Mouse (Mus musculus) MEL-GATA-1-ER (cell line): ENCODE results near the gene Nckap5.

Source experiments
- DNase-seq: peaks from one replicate; pipeline ENCODE4 v3.0.0-alpha.2; 2012; ENCODE audit warnings: low read depth; ENCODE audit errors: extremely low read depth

Nckap5 gene

DNA sequence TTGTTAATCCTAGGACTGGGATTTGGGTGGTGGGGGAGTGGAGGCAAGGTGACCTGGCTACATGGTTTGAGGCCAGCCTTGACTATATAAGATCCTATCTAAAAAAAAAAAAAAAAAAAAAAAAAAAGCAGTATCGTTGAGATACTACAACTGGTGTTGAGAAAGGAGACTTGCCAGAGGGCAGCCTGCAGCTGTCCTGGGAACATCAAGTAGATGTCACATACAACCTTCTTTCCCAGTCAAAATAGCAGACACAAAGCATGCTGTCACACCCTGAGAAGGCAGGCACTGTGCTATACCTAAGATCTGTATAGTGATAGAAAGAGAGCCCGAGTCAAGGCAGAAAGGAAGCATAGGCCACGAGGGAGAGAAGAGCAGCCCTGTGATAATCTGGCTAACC is 204.4 kb downstream of the Nckap5 start:
- DNase-seq: no peak

GRCm38 (mm10) chr1:126622036-126622435 is 208.6 kb downstream of the Nckap5 start:
- no peak for DNase-seq

- DNase-seq: no peak
Measured at GRCm38 (mm10) chr1:126617464-126618041, 213.0 kb downstream of the Nckap5 start.

DNA sequence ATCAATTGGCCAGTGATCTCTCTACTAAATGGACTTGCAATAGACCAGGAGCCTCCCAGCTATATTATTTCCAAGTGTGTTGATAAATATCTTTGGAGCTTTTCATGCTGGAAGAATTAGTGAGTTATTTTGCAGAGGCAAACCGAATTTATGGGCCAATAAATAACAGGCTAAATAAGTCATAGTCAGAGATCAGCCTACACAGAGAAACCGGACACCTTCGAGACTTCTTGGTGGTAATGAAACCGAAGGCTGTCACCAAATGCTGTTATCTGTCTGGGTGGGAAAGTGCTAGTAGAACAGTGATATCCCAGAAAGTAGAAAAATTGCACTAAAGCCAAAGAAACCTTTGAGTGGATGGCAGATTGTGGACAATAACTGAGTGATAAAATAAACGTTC is 213.6 kb downstream of the Nckap5 start:
- DNase-seq: no peak

DNA sequence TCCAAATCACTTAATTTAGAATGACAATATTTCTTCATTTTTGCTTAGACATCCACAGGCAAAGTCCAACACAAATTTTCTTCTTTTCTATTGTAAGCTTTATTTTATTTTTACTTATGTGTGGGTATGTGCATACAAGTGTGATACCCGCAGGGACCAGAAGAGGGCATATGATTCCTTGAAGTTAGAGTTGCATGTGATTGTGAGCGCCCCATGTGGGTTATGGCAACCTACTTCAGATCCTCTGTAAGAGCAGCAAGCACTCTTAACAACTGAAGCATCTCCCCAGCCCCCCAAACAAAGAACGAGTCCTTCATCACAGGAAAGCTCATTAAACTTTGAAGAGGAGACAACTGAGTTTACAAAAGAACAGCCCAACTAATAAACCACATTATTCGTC is 217.7 kb downstream of the Nckap5 start:
- no peak for DNase-seq

DNA sequence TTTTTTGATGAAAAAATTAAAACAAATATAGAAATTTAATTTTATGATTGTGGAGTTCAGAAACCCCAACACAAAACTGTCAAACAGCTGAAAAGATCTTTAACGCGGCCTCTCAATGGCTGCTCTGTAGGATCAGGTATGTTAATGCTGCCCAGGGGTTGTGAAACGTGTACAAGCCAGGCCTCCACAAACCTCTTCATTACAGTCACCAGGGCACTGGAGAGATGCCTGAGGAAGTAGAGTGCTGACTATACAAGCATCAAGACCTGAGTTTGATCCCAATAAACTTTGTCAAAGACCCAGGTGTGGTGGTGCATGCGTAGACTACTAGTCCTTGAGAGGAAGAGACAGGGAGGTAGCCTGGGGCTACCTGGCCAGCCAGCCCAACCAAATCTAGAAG is 222.0 kb downstream of the Nckap5 start:
- DNase-seq: no peak

DNA sequence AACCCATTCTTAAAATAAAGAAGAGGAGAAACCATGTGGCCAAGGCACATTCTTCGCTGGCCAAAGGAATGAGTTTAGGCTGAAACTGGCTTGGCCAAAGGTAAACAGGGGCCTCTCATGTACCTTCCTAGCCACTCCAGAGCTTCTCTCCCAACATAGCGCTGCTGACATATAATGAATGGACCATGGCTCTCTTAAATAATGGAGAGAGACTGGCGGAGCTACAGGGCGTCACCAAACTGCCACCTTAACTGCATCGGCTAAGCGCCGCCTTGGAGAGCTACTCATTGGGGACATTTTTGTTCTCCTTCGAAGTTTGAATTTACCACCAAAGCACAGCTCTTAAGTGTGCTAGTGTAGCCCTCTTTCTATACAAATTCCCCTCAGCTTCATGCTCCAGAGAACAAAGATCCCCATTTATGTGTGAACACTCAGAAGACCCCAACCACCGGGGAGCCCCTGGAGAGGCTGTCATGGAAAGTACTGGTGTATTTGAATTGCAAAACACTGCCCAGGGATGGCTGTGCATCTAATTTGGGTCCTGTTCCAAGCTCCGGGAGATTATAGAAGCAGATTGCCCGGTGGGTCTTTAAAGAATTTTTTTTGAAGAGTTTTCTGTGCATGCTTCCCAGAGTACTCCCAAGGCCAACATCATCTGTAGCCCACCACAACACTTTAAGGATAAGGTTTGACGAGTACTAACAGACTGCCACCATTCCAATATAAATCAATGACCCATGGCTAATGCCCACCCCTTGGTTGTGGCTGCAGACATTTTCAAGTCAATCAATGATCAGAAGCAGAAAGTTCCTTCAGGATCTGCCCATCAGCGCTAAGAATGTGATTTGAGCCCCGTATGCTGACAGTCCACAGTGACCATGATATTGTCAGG is 224.2 kb downstream of the Nckap5 start:
- DNase-seq: no peak

GRCm38 (mm10) chr1:126604551-126604950 is 226.0 kb downstream of the Nckap5 start:
- DNase-seq: no peak

GRCm38 (mm10) chr1:126603771-126604515 is 226.7 kb downstream of the Nckap5 start:
- no peak for DNase-seq

DNA sequence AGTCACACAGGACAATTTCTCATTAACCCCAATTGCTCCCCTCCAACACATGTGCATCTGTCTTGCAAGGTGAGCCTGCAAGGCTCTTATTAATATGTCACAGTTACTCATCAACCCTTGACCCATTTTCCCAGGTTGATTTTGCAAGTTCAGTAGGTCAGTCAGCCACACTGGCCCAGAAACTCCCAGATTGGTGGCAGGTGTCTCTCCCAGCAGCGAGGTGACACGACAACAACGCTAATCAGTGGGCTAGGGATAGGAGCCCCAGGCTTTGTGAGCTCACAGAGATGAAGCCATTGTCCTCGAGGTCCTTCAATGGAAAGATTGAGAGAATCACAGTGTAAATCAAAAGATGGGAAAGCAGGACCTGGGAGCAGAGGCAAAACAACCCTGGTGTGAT is 230.0 kb downstream of the Nckap5 start:
- no peak for DNase-seq

GRCm38 (mm10) chr1:126597376-126597775 is 233.2 kb downstream of the Nckap5 start:
- no peak for DNase-seq

DNA sequence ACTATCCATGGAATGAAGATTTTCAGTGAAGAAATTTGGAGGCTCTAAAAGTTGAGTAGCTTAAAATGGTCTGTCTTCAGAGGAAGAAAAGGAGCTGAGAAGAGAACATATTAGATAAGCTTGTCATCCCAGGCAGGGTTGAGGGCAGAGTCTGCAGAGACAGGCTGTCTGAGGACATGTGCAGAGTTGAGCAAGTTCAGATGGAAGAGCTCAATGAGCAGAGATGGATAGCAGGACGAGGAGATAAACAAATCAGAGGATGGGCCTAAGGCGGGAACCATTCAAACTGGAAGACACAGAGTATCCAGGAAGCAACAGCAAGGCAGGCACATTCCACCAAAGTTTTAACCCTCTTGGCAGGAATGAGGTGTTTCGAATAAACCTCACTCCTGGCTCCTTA is 235.8 kb downstream of the Nckap5 start:
- DNase-seq: no peak

DNA sequence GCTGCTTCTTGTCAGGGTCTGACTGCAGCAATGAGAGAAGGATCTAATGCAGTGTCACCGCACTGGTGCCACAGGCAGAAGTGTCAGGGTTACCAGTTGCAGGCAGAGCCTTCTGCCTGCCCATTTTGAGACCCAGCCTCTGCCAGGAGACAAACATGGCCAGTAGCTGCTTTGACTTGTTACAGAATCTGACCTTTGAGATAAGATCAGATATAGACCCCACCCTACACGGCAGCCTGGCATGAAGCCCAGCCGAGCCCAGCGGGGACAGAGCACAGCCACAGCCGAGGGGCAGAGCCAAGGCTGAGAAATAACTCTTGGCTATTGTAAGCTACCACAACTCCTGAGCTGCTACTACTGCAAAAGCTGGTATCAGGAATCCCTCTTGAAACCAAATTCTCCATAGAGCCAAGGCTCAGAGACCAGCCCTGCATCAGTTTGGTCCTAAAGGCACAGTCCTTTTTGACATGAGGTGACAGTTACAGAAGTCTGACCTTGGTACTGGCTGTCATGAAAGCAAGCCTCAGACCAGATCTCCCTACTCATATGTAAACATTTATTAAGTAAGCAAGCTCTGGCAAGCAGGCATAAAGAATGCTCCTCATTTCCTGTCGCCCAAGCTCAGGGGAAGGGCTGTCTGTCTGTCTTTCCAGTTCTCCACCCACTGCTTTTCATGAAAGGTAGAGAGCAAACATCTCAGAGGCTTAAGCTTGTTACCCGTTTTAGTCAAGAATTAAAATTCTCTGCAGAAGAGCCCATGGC is 237.4 kb downstream of the Nckap5 start:
- no peak for DNase-seq

- no peak for DNase-seq
Measured at GRCm38 (mm10) chr1:126590911-126591310, 239.7 kb downstream of the Nckap5 start.

GRCm38 (mm10) chr1:126578163-126578562 is 252.4 kb downstream of the Nckap5 start:
- DNase-seq: no peak

DNA sequence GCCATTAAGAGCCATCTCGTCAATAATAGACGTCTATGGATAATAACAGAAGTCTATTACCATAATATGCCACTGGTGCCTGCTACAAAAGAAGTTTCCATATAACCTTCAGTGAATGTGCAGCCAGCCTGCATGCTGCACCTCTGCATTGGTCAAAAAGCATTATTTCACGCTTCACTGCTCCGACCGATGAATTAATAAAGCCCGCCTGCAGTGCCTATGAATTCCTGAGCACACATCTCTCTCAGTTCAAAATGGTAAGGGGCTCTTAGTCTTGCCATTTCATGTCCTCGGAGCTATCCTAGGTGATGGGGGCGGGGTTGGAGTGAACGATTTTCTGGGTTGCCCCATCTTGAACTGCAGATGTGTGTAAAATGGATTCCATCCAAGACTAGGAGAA is 256.3 kb downstream of the Nckap5 start:
- DNase-seq: no peak

GRCm38 (mm10) chr1:126573714-126574113 is 256.9 kb downstream of the Nckap5 start:
- no peak for DNase-seq

DNA sequence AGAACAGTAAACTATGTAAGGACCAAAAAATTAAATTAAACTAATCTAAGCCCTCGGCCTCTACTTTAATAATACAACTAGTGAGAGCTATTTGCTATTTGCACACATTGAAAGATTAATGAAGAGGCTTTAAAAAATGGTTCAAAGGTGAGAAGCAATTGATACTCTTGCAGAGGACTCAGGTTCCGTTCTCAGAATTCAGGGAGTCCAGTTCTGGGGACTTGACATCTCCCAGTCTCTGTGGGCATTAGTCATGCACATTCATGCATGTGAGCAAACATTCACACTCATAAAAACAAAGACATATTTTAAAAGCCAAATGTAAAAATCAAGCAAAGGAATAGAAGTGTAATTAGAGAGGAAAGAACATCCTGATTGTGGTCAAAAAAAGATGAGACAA is 257.5 kb downstream of the Nckap5 start:
- no peak for DNase-seq

- DNase-seq: no peak
Measured at GRCm38 (mm10) chr1:126569611-126570238, 260.9 kb downstream of the Nckap5 start.

GRCm38 (mm10) chr1:126568520-126569197 is 261.9 kb downstream of the Nckap5 start:
- no peak for DNase-seq
